Mouse (Mus musculus) liver, embryonic 13.5 days (tissue): ENCODE measurements around the gene Gm813. TPM values are rescaled to one million over a fixed set of nuclear protein-coding genes. Genes with fewer than 3 reads are reported as not detected.

ENCODE experiments used
- ATAC-seq: fragments of 200-750 bp; cut with Nextera tagmentation; 2 replicates; pipeline ENCODE4 v1.8.0; 2017; ENCODE audit warnings: low read depth, mild to moderate bottlenecking, moderate number of reproducible peaks, moderate library complexity
- DNase-seq: peaks from one replicate; pipeline ENCODE4 v3.0.0; 2022
- H3K27ac ChIP-seq: fragments of 300-500 bp; sonication (generic); 2 replicates; pipeline ENCODE4 v1.5.1; 2015; ENCODE audit warnings: moderate library complexity, mild to moderate bottlenecking, inconsistent platforms
- H3K27me3 ChIP-seq: fragments of 300-500 bp; sonication (generic); 2 replicates; pipeline ENCODE4 v1.6.1; 2015; ENCODE audit warnings: mild to moderate bottlenecking, inconsistent platforms
- H3K36me3 ChIP-seq: fragments of 300-500 bp; sonication (generic); 2 replicates; pipeline ENCODE4 v1.6.1; 2015; ENCODE audit warnings: mild to moderate bottlenecking, inconsistent platforms
- H3K4me1 ChIP-seq: fragments of 300-500 bp; sonication (generic); replicated peaks from 2 replicates; pipeline ENCODE4 v1.6.1; 2015; ENCODE audit warnings: inconsistent platforms
- H3K4me2 ChIP-seq: fragments of 300-500 bp; sonication (generic); 2 replicates; pipeline ENCODE4 v1.6.1; 2015; ENCODE audit warnings: inconsistent platforms, mild to moderate bottlenecking, moderate library complexity
- H3K4me3 ChIP-seq: fragments of 300-500 bp; sonication (generic); replicated peaks from 2 replicates; pipeline ENCODE4 v1.5.1; 2015; ENCODE audit warnings: mild to moderate bottlenecking, inconsistent platforms
- H3K9ac ChIP-seq: fragments of 300-500 bp; sonication (generic); 2 replicates; pipeline ENCODE4 v1.6.1; 2015; ENCODE audit warnings: mild to moderate bottlenecking, inconsistent platforms
- H3K9me3 ChIP-seq: fragments of 300-500 bp; sonication (generic); replicated peaks from 2 replicates; pipeline ENCODE4 v1.6.1; 2016; ENCODE audit warnings: inconsistent platforms
- WGBS: fragments of 180-500 bp; shearing (Covaris S2); methylation state at CpG from one replicate; pipeline ENCODE4 v1.1.7; 2015; ENCODE audit not compliant: insufficient replicate concordance; 5-methylcytosine and 5-hydroxymethylcytosine counted together
- polyA plus RNA-seq: library from polyadenylated mRNA; unstranded; fragments of >200 nt; fragmentation: Nextera tagmentation; extraction: Ambion mirVana; gene quantifications from 2 replicates; pipeline ENCODE4 v1.2.1, GENCODE M21; 2015

Gm813 gene
- polyA plus RNA-seq, 1 experiment from 2014 or later, result not detected

DNA sequence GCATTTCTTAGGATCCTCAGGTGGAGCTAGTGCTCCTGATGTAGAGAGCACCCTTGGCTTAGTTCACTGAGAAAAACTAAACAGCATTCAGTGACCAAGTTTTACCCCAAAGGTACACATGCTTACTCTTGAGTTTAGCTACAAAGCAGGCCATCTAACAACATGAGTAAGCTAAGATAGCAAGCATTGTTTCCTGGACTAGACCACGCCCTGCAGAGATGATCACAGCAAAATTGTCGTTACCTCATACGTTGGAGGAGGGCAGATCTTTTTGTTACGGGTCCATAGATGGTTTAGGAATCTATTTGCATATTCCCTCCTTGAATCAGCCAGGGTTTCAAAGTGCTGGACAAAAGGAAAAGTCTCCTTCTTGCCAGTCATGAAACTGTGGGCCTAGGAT lies 20.7 kb upstream of the Gm813 start:
- H3K9ac ChIP-seq, result peak overlapping the region; percentile 42
- H3K4me1 ChIP-seq, result peaks cover 19% of the 10 kb centered on the region
- peak; percentile 86 for ATAC-seq
- H3K27me3 ChIP-seq, result no peaks in the 10 kb centered on the region
- H3K27ac ChIP-seq, result peak overlapping the region; percentile 60
- no peaks in the 10 kb centered on the region for H3K36me3 ChIP-seq
- no peak overlapping the region for H3K4me3 ChIP-seq
- H3K9me3 ChIP-seq, result no peaks in the 10 kb centered on the region
- H3K4me2 ChIP-seq, result peak overlapping the region; percentile 19; the same call in 1 of the 2 replicates
- 17% methylated on average over 4 of the region's 4 CpGs for WGBS
- DNase-seq, result peak; percentile 37

DNA sequence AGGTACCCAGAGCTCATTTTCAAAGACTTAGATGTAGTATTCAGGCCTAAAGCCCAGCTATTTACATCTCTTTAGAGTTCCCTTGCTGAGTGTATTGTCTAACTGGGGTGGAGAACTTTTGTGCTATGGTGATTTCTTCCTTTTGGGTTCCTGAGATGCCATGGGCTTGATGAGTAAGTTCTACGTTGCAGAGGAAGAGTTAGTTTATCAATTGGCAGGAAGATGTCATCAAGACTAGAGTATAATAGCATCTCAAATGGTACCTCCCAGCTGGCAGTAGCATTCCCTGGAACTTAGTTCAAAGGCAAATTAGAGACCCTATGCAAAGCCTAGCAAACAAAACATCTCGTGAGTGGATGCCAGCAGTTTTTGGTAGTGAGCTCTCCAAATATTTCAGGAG lies 19.1 kb upstream of the Gm813 start:
- no peak for ATAC-seq
- Histone ChIP-seq H3K27me3 (no peaks in the 10 kb centered on the region), H3K36me3 (no peaks in the 10 kb centered on the region), H3K4me2 (no peak overlapping the region), H3K9ac (no peak overlapping the region), H3K4me1 (peaks cover 19% of the 10 kb centered on the region), H3K9me3 (no peaks in the 10 kb centered on the region), H3K27ac (no peak overlapping the region), H3K4me3 (no peak overlapping the region)
- no peak for DNase-seq
- WGBS, result 67% methylated on average over 2 of the region's 2 CpGs

DNA sequence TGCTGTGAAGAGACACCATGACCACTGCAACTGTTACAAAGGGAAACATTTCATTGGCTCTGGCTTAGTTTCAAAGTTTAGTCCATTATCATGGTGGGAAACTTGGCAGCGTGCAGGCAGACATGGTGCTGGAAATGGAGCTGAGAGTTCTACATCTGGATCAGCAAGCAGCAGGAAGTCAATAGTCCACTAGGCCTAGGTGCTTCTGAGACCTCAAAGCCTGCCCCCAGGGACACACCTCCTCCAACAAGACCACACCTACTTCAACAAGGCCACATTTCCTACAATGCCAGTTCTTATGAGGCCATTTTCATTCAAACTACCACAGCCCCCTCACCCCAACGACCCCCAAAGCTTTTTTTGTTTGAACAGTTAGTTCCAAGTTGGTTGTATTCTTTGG lies 13.0 kb upstream of the Gm813 start:
- WGBS, result 52% methylated on average over 2 of the region's 2 CpGs
- ATAC-seq, result peak; percentile 67

DNA sequence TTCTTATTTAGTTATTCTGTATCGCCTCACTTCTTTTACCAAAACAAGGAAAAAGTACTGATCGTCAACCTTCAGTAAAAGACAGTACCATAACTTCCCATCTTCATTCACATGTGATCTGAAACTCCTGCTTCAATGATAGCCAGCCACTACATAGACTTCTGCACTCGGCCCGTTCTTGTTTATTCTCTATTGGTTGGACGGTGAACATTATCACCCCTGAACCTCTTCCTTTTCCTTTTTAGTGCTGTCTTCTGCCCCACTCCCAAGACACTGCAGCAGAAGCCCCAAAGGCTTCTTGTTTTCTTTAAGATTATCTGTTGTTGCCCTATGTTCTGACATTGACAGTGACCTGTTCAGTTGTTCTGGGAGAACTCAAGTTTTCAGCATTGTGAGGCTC lies 12.2 kb upstream of the Gm813 start:
- H3K4me1 ChIP-seq, result peaks cover 41% of the 10 kb centered on the region
- 51% methylated on average over 5 of the region's 5 CpGs for WGBS
- no peak for DNase-seq

More for the DNA sequence above, 13.0 kb upstream of the Gm813 start:
- Histone ChIP-seq H3K27ac (peak overlapping the region; percentile 76), H3K4me3 (no peak overlapping the region), H3K4me1 (peaks cover 41% of the 10 kb centered on the region), H3K36me3 (no peaks in the 10 kb centered on the region), H3K9ac (0 out of 2 replicates have a peak overlapping the region, but pooled peaks have one; percentile 12), H3K9me3 (no peaks in the 10 kb centered on the region), H3K27me3 (no peaks in the 10 kb centered on the region), H3K4me2 (no peak overlapping the region)
- DNase-seq, result no peak

DNA sequence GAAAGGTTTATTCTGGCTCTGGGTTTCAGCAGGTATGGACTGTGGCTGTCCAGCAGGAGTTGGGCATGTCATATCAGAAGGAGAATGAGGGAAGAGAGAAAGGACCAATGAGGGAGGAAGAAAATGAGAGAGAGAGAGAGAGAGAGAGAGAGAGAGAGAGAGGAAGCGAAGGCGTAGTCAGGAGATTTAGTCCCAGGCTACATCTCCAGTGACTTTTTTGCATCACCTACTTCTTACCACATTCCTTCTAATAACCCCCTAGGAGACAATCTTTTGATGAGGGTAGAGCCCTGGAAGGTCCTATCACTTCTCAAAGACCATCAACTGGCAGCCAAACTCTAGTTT lies 11.5 kb upstream of the Gm813 start:
- no peaks in the 10 kb centered on the region for H3K9me3 ChIP-seq
- no peaks in the 10 kb centered on the region for H3K36me3 ChIP-seq
- peaks cover 41% of the 10 kb centered on the region for H3K4me1 ChIP-seq
- DNase-seq (no peak), ATAC-seq (no peak)
- H3K27me3 ChIP-seq, result no peaks in the 10 kb centered on the region
- peak overlapping the region; percentile 76 for H3K27ac ChIP-seq
- WGBS, result 86% methylated on average over 2 of the region's 2 CpGs
- H3K9ac ChIP-seq, result peak overlapping the region; percentile 30
- H3K4me2 ChIP-seq, result no peak overlapping the region
- no peak overlapping the region for H3K4me3 ChIP-seq

More for the DNA sequence above, 12.2 kb upstream of the Gm813 start:
- Histone ChIP-seq H3K9me3 (no peaks in the 10 kb centered on the region), H3K4me2 (no peak overlapping the region), H3K4me3 (no peak overlapping the region), H3K36me3 (no peaks in the 10 kb centered on the region), H3K27ac (peak overlapping the region; percentile 76), H3K27me3 (no peaks in the 10 kb centered on the region), H3K9ac (peak overlapping the region; percentile 30; the same call in 1 of the 2 replicates)
- peak; percentile 52; the same call in 1 of the 2 replicates for ATAC-seq

DNA sequence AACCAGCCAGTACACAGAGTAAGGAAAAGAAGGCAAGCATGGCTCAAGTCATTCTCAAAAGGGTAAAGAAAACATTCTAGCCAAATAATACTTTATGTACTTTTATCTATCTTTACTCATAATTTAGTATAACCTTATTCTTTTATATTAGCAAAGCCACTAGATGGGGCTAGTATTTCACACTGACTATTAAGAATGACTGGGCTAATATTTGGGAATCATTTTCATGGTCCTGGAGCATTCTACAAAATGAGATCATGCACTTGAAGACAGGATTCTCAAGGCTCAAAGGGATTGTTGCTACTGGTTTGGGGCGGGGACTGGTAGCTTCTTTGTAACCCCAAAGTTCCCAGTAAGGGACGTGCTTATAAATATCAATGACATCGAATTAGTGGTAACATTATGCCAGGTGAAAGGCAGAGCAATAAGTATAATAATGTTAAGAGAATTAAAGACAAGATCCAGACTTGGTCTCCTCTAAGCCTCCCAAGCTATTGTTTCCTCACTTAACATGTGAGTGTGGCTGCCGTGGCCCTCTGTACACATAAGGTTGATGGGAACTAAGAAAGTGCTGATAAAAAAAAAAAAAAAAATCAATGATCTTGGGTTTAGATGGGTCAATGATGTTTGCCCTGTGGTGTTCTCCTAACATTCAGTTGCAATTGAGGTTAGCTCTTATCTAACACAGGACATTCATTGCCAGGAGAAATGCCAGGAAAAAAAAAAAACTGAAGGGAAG lies 11.0 kb upstream of the Gm813 start:
- no peak overlapping the region for H3K4me3 ChIP-seq
- H3K27ac ChIP-seq, result peak overlapping the region; percentile 76
- ATAC-seq, result peak; percentile 51; the same call in 1 of the 2 replicates
- no peaks in the 10 kb centered on the region for H3K27me3 ChIP-seq
- DNase-seq, result no peak
- H3K9ac ChIP-seq, result peak overlapping the region; percentile 30
- no peaks in the 10 kb centered on the region for H3K9me3 ChIP-seq
- peaks cover 41% of the 10 kb centered on the region for H3K4me1 ChIP-seq
- no peak overlapping the region for H3K4me2 ChIP-seq
- WGBS, result 60% methylated on average over 4 of the region's 4 CpGs
- H3K36me3 ChIP-seq, result no peaks in the 10 kb centered on the region

DNA sequence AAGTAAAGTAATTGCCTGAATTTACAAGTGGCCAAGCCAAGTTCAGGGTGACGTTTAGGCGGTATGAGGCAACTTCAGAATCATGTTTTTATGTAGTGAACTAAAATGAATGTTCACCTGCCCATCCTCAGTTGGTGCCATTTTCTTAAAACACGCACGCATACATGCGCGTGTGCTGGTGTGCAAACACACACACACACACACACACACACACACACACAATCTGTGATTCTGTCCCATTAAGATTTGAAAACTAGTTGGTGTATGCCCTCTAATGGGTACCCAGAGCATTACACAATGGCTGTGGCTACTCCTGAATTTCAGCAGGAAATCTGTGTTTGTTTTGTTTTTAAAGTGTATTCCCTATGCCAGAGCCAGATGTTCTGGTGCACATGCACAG lies 7.2 kb upstream of the Gm813 start:
- DNase-seq, result no peak
- H3K9me3 ChIP-seq, result no peaks in the 10 kb centered on the region
- H3K4me3 ChIP-seq, result no peak overlapping the region
- H3K27me3 ChIP-seq, result no peaks in the 10 kb centered on the region
- H3K4me1 ChIP-seq, result peaks cover 27% of the 10 kb centered on the region
- H3K27ac ChIP-seq, result no peak overlapping the region
- H3K9ac ChIP-seq, result no peak overlapping the region
- 77% methylated on average over 6 of the region's 6 CpGs for WGBS
- no peak for ATAC-seq
- no peak overlapping the region for H3K4me2 ChIP-seq
- no peaks in the 10 kb centered on the region for H3K36me3 ChIP-seq

DNA sequence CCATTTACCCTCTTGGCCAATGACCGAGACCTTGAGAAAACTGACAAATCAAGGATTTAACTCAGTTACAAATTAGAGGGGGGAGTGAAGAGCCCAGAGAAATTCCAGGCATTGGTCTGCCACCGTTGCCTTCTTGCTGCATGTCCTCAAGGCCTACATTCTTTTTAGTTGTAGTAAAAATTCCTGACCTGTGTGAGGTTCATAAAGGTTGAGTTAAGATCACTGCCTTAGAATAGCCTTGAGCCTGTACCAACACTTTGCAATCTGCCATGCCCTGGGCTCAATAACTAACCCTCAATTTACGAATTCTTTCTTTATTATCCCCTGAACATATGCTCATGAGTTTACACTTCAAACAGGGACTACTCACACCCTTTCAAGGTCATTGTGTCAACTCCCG lies 6.3 kb upstream of the Gm813 start:
- no peak for ATAC-seq
- Histone ChIP-seq H3K9ac (no peak overlapping the region), H3K4me2 (no peak overlapping the region), H3K4me1 (peaks cover 18% of the 10 kb centered on the region), H3K27ac (no peak overlapping the region), H3K27me3 (no peaks in the 10 kb centered on the region), H3K4me3 (no peak overlapping the region), H3K9me3 (no peaks in the 10 kb centered on the region), H3K36me3 (no peaks in the 10 kb centered on the region)
- 82% methylated on average over 4 of the region's 4 CpGs for WGBS
- no peak for DNase-seq

DNA sequence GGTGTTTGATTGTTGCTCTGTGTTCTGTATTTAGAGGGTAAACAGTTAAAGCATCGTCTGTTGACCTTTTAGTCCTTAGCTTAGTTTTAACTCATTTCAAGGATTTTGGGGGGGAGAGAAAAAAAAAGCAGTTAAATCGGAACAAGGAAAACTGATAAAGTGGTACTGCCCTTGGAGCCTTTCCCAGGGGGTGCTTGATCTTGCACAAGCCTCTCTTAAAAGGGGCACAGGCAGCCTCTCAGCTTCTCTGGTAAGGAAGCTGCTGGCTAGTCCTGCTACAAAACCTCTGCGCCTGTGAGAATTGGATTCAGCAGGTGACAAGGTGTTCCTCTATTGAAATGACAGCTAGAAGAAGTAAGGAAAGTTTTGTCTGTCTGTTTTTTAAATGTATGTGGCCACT lies 5.6 kb upstream of the Gm813 start:
- 72% methylated on average over 3 of the region's 3 CpGs for WGBS
- Histone ChIP-seq H3K4me3 (no peak overlapping the region), H3K9ac (no peak overlapping the region), H3K36me3 (no peaks in the 10 kb centered on the region), H3K9me3 (no peaks in the 10 kb centered on the region), H3K4me2 (no peak overlapping the region), H3K27me3 (no peaks in the 10 kb centered on the region), H3K4me1 (peaks cover 12% of the 10 kb centered on the region), H3K27ac (no peak overlapping the region)
- DNase-seq, result no peak
- ATAC-seq, result no peak

DNA sequence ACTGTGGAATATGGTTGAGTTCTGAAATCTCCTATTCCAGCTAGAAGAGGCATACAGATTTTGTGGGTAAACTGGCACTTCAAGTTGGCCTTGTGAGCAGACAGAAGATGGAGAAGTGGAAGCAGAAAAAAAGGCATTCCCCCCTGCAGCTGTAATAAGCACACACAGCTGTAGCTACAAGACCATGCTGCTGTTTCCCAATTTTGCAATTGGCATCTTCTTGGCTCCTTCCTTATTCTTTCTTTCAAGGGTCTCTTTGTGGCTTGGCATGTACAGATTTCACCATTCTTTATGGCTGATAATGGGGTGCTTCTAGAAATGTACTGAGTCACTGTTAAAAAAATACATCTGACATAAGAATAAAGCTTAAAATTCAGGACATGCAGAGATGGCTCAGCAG lies 568 bp upstream of the Gm813 start:
- Histone ChIP-seq H3K9me3 (no peaks in the 10 kb centered on the region), H3K27ac (no peak overlapping the region), H3K4me3 (no peak overlapping the region), H3K27me3 (no peaks in the 10 kb centered on the region), H3K4me1 (peaks cover 4% of the 10 kb centered on the region; the same call in 1 of the 2 replicates), H3K36me3 (no peaks in the 10 kb centered on the region), H3K4me2 (no peak overlapping the region), H3K9ac (no peak overlapping the region)
- ATAC-seq (no peak), DNase-seq (no peak)

DNA sequence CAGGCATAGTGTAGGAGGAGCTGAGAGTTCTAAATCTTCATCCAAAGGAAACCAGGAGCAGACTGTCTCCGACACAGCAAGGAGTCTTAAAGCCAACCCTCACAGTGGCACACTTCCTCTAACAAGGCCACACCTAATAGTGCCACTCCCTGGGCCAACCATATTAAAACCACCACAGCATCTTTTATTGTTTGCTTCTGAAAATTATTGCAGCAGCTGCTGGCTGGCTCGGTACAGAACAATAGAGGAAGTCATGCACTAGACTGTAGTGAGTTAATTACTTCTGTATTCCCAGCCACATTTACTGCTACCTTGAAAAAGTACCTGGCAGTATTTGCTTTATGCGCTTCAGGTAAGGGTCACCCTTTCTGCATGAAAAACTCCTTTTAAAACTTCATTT lies 3.8 kb downstream of the Gm813 start:
- WGBS, result 60% methylated on average over 3 of the region's 3 CpGs
- DNase-seq (no peak), ATAC-seq (no peak)
- peaks cover 4% of the 10 kb centered on the region for H3K4me1 ChIP-seq
- H3K4me2 ChIP-seq, result no peak overlapping the region
- H3K27ac ChIP-seq, result no peak overlapping the region
- H3K27me3 ChIP-seq, result no peaks in the 10 kb centered on the region
- H3K36me3 ChIP-seq, result no peaks in the 10 kb centered on the region
- H3K4me3 ChIP-seq, result no peak overlapping the region
- no peak overlapping the region for H3K9ac ChIP-seq
- no peaks in the 10 kb centered on the region for H3K9me3 ChIP-seq

DNA sequence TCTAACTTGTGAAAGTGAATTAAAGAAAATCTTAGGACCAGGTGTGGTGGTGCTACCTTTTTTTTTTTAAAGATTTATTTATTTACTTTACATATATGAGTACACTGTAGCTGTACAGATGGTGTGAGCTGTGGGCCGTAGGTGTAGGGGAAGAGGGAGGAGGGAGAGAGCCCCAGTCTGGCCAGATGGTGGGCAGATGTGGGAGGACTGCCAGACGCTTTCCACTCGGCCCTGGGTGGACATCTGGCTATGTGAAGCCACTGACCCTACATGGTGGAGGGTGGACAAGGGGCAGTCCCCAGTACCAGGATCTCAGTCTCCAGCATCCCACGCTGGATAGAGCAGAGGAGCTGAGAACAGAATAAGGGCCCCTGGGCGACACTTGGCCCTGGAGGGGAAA lies 9.7 kb downstream of the Gm813 start:
- 77% methylated on average over 5 of the region's 5 CpGs for WGBS
- DNase-seq, result no peak
- Histone ChIP-seq H3K4me2 (no peak overlapping the region), H3K4me3 (no peak overlapping the region), H3K9me3 (no peaks in the 10 kb centered on the region), H3K27me3 (no peaks in the 10 kb centered on the region), H3K9ac (no peak overlapping the region), H3K4me1 (peaks cover 45% of the 10 kb centered on the region), H3K27ac (no peak overlapping the region), H3K36me3 (no peaks in the 10 kb centered on the region)
- ATAC-seq, result no peak
